Mouse (Mus musculus) layer of hippocampus, postnatal 36 days (tissue): ENCODE measurements around the gene Krt26. TPM values are rescaled to one million over a fixed set of nuclear protein-coding genes. Genes with fewer than 3 reads are reported as not detected.
A peak's percentile ranks its signal among the peaks of the same experiment; 100 is the strongest.

Experiments
- DNase-seq, 2 experiments: peaks; one replicate each; pipeline ENCODE4 v3.0.0; 2022
- total RNA-seq, 2 experiments: library from RNA; stranded (reverse); gene quantifications; 2 replicates each; pipeline ENCODE4 v1.2.3; 2021

Gene Krt26
- not detected for total RNA-seq

GRCm38 (mm10) chr11:99337866-99338265 is at the start of gene Krt26:
Gene Krt26 (minus strand): TSS chr11:99337966.
- DNase-seq: no peak

- DNase-seq: peak; percentile 88
Observed at GRCm38 (mm10) chr11:99385813-99386721, 48.3 kb upstream of the Krt26 start.

GRCm38 (mm10) chr11:99379568-99379967 is 41.8 kb upstream of the Krt26 start:
- DNase-seq: peak; percentile 63 to 66

- DNase-seq: no peak
Observed at GRCm38 (mm10) chr11:99374803-99375202, 37.0 kb upstream of the Krt26 start, which contains the start of gene Krt28. Gene Krt28 (minus strand): TSS chr11:99374903.

GRCm38 (mm10) chr11:99369853-99370451 is 32.2 kb upstream of the Krt26 start:
- DNase-seq: peak; percentile 42 to 46

GRCm38 (mm10) chr11:99369229-99369628 is 31.5 kb upstream of the Krt26 start:
- DNase-seq: no peak

- DNase-seq: no peak
Observed at GRCm38 (mm10) chr11:99366791-99367190, 29.0 kb upstream of the Krt26 start.

- DNase-seq: peak; percentile 28 to 29
Observed at GRCm38 (mm10) chr11:99364412-99364811, 26.6 kb upstream of the Krt26 start.

GRCm38 (mm10) chr11:99361423-99361822 is 23.7 kb upstream of the Krt26 start:
- no peak for DNase-seq

GRCm38 (mm10) chr11:99351004-99351403 is 13.2 kb upstream of the Krt26 start, which contains the start of gene Krt27:
Gene Krt27 (minus strand): TSS chr11:99351104.
- no peak for DNase-seq

- DNase-seq: no peak
Observed at GRCm38 (mm10) chr11:99339299-99339847, 1.6 kb upstream of the Krt26 start.

- peak; percentile 69 to 77 for DNase-seq
Observed at GRCm38 (mm10) chr11:99333426-99333825, 4.3 kb downstream of the Krt26 start.

GRCm38 (mm10) chr11:99329655-99330054 is 8.1 kb downstream of the Krt26 start:
- no peak for DNase-seq

- no peak for DNase-seq
Observed at GRCm38 (mm10) chr11:99322851-99323250, 14.9 kb downstream of the Krt26 start, which contains the start of gene Krt25. Gene Krt25 (minus strand): TSS chr11:99322951.

GRCm38 (mm10) chr11:99321094-99321493 is 16.7 kb downstream of the Krt26 start:
- no peak for DNase-seq

GRCm38 (mm10) chr11:99319127-99319526 is 18.6 kb downstream of the Krt26 start:
- no peak for DNase-seq

- DNase-seq: no peak
Observed at GRCm38 (mm10) chr11:99316543-99316942, 21.2 kb downstream of the Krt26 start.

GRCm38 (mm10) chr11:99314594-99314993 is 23.2 kb downstream of the Krt26 start:
- no peak for DNase-seq

GRCm38 (mm10) chr11:99310882-99311281 is 26.9 kb downstream of the Krt26 start:
- no peak for DNase-seq

GRCm38 (mm10) chr11:99307579-99307978 is 30.2 kb downstream of the Krt26 start:
- DNase-seq: peak; percentile 21 to 34

GRCm38 (mm10) chr11:99295039-99295438 is 42.7 kb downstream of the Krt26 start:
- no peak for DNase-seq

- DNase-seq: peak in 1 of 2 experiments; percentile 16
Observed at GRCm38 (mm10) chr11:99292846-99293245, 44.9 kb downstream of the Krt26 start.

GRCm38 (mm10) chr11:99284833-99285312 is 52.9 kb downstream of the Krt26 start, which contains the start of gene Krt24:
Gene Krt24 (minus strand): TSS chr11:99285262.
- no peak for DNase-seq
